Mouse (Mus musculus) midbrain, embryonic 16.5 days (tissue): ENCODE results near the gene Hao1. TPM values are rescaled to one million over a fixed set of nuclear protein-coding genes. Genes with fewer than 3 reads are reported as not detected.

Source experiments
- ATAC-seq: fragments of 200-750 bp; cut with Nextera tagmentation; 2 replicates; pipeline ENCODE4 v1.8.0; 2017; ENCODE audit warnings: moderate TSS enrichment
- H3K27ac ChIP-seq: fragments of 300-500 bp; sonication (generic); 2 replicates; pipeline ENCODE4 v1.5.1; 2014; ENCODE audit warnings: mild to moderate bottlenecking, low read length, mixed read lengths
- H3K27me3 ChIP-seq: fragments of 300-500 bp; sonication (generic); 2 replicates; pipeline ENCODE4 v1.6.1; 2014; ENCODE audit warnings: low read depth, low read length, mixed read lengths; ENCODE audit not compliant: control insufficient read depth, insufficient read depth
- H3K36me3 ChIP-seq: fragments of 300-500 bp; sonication (generic); 2 replicates; pipeline ENCODE4 v1.6.1; 2014; ENCODE audit warnings: mild to moderate bottlenecking, low read length, moderate library complexity, mixed read lengths; ENCODE audit not compliant: control insufficient read depth, insufficient read depth
- H3K4me1 ChIP-seq: fragments of 300-500 bp; sonication (generic); 2 replicates; pipeline ENCODE4 v1.6.1; 2014; ENCODE audit warnings: mild to moderate bottlenecking, low read length, mixed read lengths; ENCODE audit not compliant: control insufficient read depth, insufficient read depth
- H3K4me2 ChIP-seq: fragments of 300-500 bp; sonication (generic); 2 replicates; pipeline ENCODE4 v1.6.1; 2014; ENCODE audit warnings: mild to moderate bottlenecking, low read length, mixed read lengths
- H3K4me3 ChIP-seq: fragments of 300-500 bp; sonication (generic); 2 replicates; pipeline ENCODE4 v1.5.1; 2014; ENCODE audit warnings: low read depth, mild to moderate bottlenecking, low read length, moderate library complexity, mixed read lengths
- H3K9ac ChIP-seq: fragments of 300-500 bp; sonication (generic); 2 replicates; pipeline ENCODE4 v1.6.1; 2014; ENCODE audit warnings: low read depth, low read length, mixed read lengths
- H3K9me3 ChIP-seq: fragments of 300-500 bp; sonication (generic); replicated peaks from 2 replicates; pipeline ENCODE4 v1.6.1; 2014; ENCODE audit warnings: mild to moderate bottlenecking, low read length, mixed read lengths; ENCODE audit not compliant: control insufficient read depth, poor library complexity, severe bottlenecking
- WGBS: fragments of 180-500 bp; shearing (Covaris S2); extraction: QIAGEN DNeasy Blood & Tissue Kit; methylation state at CpG from one replicate; pipeline ENCODE4 v1.1.7; 2014; 5-methylcytosine and 5-hydroxymethylcytosine counted together
- polyA plus RNA-seq: library from polyadenylated mRNA; unstranded; fragments of >200 nt; fragmentation: Nextera tagmentation; extraction: Ambion mirVana; gene quantifications from 2 replicates; pipeline ENCODE4 v1.2.1, GENCODE M21; 2015

The Hao1 gene
- polyA plus RNA-seq, 1 experiment from 2014 or later: 0.09 TPM

DNA sequence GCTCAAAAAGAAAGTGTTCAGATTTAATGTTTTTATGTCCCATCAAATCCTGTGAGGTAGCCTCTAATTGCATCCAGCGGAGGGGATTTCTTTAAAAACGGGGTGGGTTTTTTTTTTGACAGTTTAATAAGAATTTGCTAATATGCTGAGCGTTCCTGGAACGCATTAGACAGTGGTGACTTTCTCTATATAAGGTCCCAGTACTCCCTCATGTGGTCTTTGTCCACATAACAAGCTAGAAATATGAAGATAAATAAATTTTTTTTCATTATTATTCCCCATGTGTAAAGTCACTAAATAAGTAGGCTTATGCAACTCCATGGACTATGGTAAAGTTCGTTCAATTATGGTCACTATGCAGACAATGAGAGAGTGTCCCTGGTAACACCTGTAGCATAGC is 13.1 kb downstream of the Hao1 start:
- no peak for ATAC-seq
- Histone ChIP-seq H3K4me3 (no peak overlapping the region), H3K27me3 (no peaks in the 10 kb centered on the region), H3K27ac (no peak overlapping the region), H3K36me3 (no peaks in the 10 kb centered on the region), H3K9me3 (no peaks in the 10 kb centered on the region), H3K9ac (no peak overlapping the region), H3K4me2 (no peak overlapping the region), H3K4me1 (no peaks in the 10 kb centered on the region)
- WGBS: 73% methylated on average over 5 of the region's 5 CpGs

- H3K4me2 ChIP-seq: no peak overlapping the region
- WGBS: 83% methylated on average over 4 of the region's 4 CpGs
- H3K27ac ChIP-seq: no peak overlapping the region
- no peaks in the 10 kb centered on the region for H3K27me3 ChIP-seq
- H3K9me3 ChIP-seq: no peaks in the 10 kb centered on the region
- H3K4me3 ChIP-seq: no peak overlapping the region
- no peak for ATAC-seq
- H3K9ac ChIP-seq: no peak overlapping the region
- no peaks in the 10 kb centered on the region for H3K4me1 ChIP-seq
- H3K36me3 ChIP-seq: no peaks in the 10 kb centered on the region
Observed at GRCm38 (mm10) chr2:134538451-134538850, 15.7 kb downstream of the Hao1 start.

- H3K4me2 ChIP-seq: no peak overlapping the region
- peak; percentile 56; the same call in 1 of the 2 replicates for ATAC-seq
- H3K4me1 ChIP-seq: no peaks in the 10 kb centered on the region
- H3K27ac ChIP-seq: no peak overlapping the region
- 71% methylated on average over 7 of the region's 7 CpGs for WGBS
- no peaks in the 10 kb centered on the region for H3K27me3 ChIP-seq
- no peaks in the 10 kb centered on the region for H3K36me3 ChIP-seq
- H3K9ac ChIP-seq: no peak overlapping the region
- no peak overlapping the region for H3K4me3 ChIP-seq
- H3K9me3 ChIP-seq: no peaks in the 10 kb centered on the region
Observed at GRCm38 (mm10) chr2:134528122-134528810, 25.9 kb downstream of the Hao1 start.

GRCm38 (mm10) chr2:134527419-134528114 is 26.6 kb downstream of the Hao1 start:
- Histone ChIP-seq H3K4me2 (no peak overlapping the region), H3K36me3 (no peaks in the 10 kb centered on the region), H3K27me3 (no peaks in the 10 kb centered on the region), H3K4me1 (no peaks in the 10 kb centered on the region), H3K9ac (no peak overlapping the region), H3K27ac (no peak overlapping the region), H3K4me3 (no peak overlapping the region), H3K9me3 (no peaks in the 10 kb centered on the region)
- peak; percentile 39; the same call in 1 of the 2 replicates for ATAC-seq
- WGBS: 77% methylated on average over 10 of the region's 11 CpGs

- H3K4me3 ChIP-seq: no peak overlapping the region
- no peaks in the 10 kb centered on the region for H3K4me1 ChIP-seq
- H3K9me3 ChIP-seq: no peaks in the 10 kb centered on the region
- ATAC-seq: no peak
- no peak overlapping the region for H3K4me2 ChIP-seq
- no peak overlapping the region for H3K9ac ChIP-seq
- no peaks in the 10 kb centered on the region for H3K36me3 ChIP-seq
- H3K27ac ChIP-seq: no peak overlapping the region
- no peaks in the 10 kb centered on the region for H3K27me3 ChIP-seq
Observed at GRCm38 (mm10) chr2:134518042-134518441, 36.1 kb downstream of the Hao1 start.

- Histone ChIP-seq H3K9me3 (no peaks in the 10 kb centered on the region), H3K4me1 (no peaks in the 10 kb centered on the region), H3K4me3 (no peak overlapping the region), H3K27me3 (no peaks in the 10 kb centered on the region), H3K27ac (no peak overlapping the region), H3K4me2 (no peak overlapping the region), H3K36me3 (no peaks in the 10 kb centered on the region), H3K9ac (no peak overlapping the region)
- WGBS: 83% methylated on average over 3 of the region's 3 CpGs
- ATAC-seq: no peak
Observed at GRCm38 (mm10) chr2:134499777-134500176, 54.4 kb downstream of the Hao1 start.

DNA sequence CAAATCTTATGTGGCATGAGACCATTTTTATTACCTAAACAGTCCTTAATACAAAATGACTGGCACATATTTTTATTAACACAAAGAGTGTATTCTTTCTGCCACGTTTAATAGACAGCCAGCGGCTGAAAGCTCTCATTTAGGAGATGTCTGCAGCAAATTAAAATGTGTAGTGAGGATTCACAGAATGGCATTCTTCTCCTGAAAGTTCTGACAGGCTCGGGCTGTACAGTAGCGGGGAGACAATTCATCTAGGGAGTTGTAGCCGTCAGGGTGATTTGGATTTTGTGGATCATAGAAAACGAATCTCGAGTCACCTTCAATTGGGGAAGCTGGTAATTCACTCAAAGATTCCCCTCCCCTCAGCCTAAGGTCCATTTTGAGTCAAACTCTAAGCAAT is 55.7 kb downstream of the Hao1 start:
- Histone ChIP-seq H3K9ac (no peak overlapping the region), H3K4me2 (no peak overlapping the region), H3K9me3 (no peaks in the 10 kb centered on the region), H3K4me3 (no peak overlapping the region), H3K36me3 (no peaks in the 10 kb centered on the region), H3K4me1 (no peaks in the 10 kb centered on the region), H3K27me3 (no peaks in the 10 kb centered on the region), H3K27ac (no peak overlapping the region)
- 45% methylated on average over 7 of the region's 7 CpGs for whole genome bisulfite sequencing
- 0 out of 2 replicates have a peak, but pooled peaks have one; percentile 58 for ATAC-seq

DNA sequence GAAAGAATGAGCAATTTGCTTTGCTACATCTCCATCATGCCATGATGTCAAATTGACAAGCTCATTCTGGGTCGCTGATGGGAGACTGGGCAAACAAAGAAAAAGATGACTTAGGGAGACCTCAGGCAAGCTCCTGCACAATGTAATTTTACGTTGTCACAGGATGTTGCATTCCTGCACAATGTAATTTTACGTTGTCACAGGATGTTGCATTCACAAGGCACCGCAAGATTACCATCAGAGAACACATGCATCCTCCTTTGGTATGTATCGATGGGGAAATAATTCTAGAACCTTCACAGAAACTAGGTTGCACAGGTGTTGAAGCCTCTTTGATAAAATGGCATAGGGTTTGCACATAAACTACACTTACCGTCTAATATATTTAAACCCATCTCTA is 65.5 kb downstream of the Hao1 start:
- Histone ChIP-seq H3K9me3 (no peaks in the 10 kb centered on the region), H3K4me2 (no peak overlapping the region), H3K4me3 (no peak overlapping the region), H3K9ac (no peak overlapping the region), H3K27me3 (no peaks in the 10 kb centered on the region), H3K36me3 (no peaks in the 10 kb centered on the region), H3K27ac (no peak overlapping the region), H3K4me1 (peaks cover 5% of the 10 kb centered on the region; the same call in 1 of the 2 replicates)
- WGBS: 90% methylated on average over 6 of the region's 6 CpGs
- no peak for ATAC-seq

- Histone ChIP-seq H3K4me1 (peaks cover 5% of the 10 kb centered on the region; the same call in 1 of the 2 replicates), H3K36me3 (no peaks in the 10 kb centered on the region), H3K9me3 (no peaks in the 10 kb centered on the region), H3K27me3 (no peaks in the 10 kb centered on the region), H3K27ac (no peak overlapping the region), H3K4me2 (no peak overlapping the region), H3K4me3 (no peak overlapping the region), H3K9ac (no peak overlapping the region)
- 13% methylated on average over 11 of the region's 11 CpGs for WGBS
- peak; percentile 79 for ATAC-seq
Observed at GRCm38 (mm10) chr2:134486055-134486834, 67.9 kb downstream of the Hao1 start.
